Mouse (Mus musculus): ENCODE results near the gene Fcgrt.

Fcgrt gene

GRCm38 (mm10) chr7:45053117-45053930 is 50.3 kb downstream of the Fcgrt start:
- DNase-seq: peak; percentile 92

GRCm38 (mm10) chr7:45052862-45053116 is 50.9 kb downstream of the Fcgrt start, which contains the start of gene Prr12:
Gene Prr12, minus strand, starts transcription at chr7:45052881.
- no peak for DNase-seq

GRCm38 (mm10) chr7:45052181-45052861 is 51.3 kb downstream of the Fcgrt start:
- peak; percentile 32 for DNase-seq

- no peak for DNase-seq
Measured at GRCm38 (mm10) chr7:45051601-45051974, 52.1 kb downstream of the Fcgrt start.

GRCm38 (mm10) chr7:45050945-45051600 is 52.6 kb downstream of the Fcgrt start:
- peak; percentile 96 for DNase-seq

GRCm38 (mm10) chr7:45048923-45049657 is 54.6 kb downstream of the Fcgrt start:
- no peak for DNase-seq

- no peak for DNase-seq
Measured at GRCm38 (mm10) chr7:45048001-45048890, 55.4 kb downstream of the Fcgrt start.

- no peak for DNase-seq
Measured at GRCm38 (mm10) chr7:45047491-45047890, 56.2 kb downstream of the Fcgrt start.

GRCm38 (mm10) chr7:45046853-45047350 is 56.7 kb downstream of the Fcgrt start:
- DNase-seq: no peak

GRCm38 (mm10) chr7:45045741-45046140 is 57.9 kb downstream of the Fcgrt start:
- no peak for DNase-seq

GRCm38 (mm10) chr7:45043307-45043706 is 60.3 kb downstream of the Fcgrt start:
- no peak for DNase-seq
